Mouse (Mus musculus) heart, postnatal 25 days (tissue): ENCODE data around the gene Castor2. TPM values are rescaled to one million over a fixed set of nuclear protein-coding genes. Genes with fewer than 3 reads are reported as not detected.

Experiments
- DNase-seq: peaks from one replicate; pipeline ENCODE4 v3.0.0; 2022; ENCODE audit warnings: low spot score
- intact Hi-C: fragments of 180-260 bp; cut with DNase I; formaldehyde crosslinking; loops from one replicate; pipeline ENCODE4 v1.15.1; 2025
- total RNA-seq, 2 experiments: library from RNA; stranded (reverse); gene quantifications; 2 replicates each; pipeline ENCODE4 v1.2.3; 2021

Gene Castor2
- 10 to 100 TPM; 24.0 to 28.7 TPM for total RNA-seq

DNA sequence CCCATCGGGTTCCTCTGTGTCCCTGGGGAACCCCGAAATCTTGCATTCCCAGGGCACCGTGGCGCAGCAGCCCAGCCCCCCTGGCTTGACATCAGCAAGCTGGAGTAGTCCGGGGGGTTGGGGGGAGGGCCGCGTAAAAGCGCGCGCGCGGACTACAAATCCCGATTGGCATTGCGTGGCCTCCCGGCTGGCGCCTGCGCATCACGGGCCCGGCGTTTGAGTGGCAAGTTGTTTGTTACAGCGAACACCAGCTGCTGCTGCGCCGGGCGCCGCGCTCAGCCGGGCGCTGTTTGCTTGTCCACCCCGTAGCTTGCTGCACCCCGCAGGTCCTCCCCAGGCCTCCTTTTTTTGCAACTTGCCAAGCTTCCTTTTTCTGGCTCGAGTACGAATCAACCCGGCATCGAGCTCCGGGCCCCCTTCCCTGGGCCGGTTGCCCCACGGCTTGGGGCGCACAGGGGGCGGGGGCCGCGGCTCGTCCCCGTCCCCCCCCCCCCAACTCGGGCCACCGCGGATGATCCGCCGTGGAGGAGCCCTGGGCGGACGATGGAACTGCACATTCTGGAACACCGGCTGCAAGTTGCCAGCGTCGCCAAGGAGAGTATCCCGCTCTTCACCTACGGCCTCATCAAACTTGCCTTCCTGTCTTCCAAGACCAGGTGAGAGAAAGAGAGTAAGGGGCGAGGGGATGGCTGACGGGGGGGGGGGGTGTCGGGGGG is at the start of gene Castor2:
TSS of gene Castor2 (plus strand) at position 216 of the 716 bp plus-strand sequence.
- peak; percentile 88 for DNase-seq
- intact Hi-C loops: loop anchor here (10.0 kb wide), 1 partner anchor 215 kb away; the partner anchor contains the start of gene Gtf2i

DNA sequence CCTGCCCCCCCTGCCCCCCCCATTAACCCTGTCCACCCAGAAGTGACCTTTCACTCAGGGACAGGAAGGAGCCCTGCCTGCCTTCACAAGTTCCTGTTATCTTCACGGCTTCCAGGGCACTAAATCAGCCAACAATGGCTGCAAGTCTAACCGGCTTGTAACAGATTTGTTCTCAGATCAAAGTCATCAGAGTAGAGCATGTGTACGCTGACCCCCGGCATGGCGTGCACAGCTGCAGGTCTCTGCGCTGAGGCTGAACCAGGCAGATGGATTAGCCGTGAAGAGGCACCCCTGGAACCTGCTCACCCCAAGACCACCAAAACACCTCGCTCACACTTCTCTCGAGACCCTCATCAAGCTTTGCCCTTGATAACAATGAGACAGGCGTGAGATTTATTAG is 48.8 kb upstream of the Castor2 start:
- intact Hi-C loops: no loop called here
- DNase-seq: no peak

DNA sequence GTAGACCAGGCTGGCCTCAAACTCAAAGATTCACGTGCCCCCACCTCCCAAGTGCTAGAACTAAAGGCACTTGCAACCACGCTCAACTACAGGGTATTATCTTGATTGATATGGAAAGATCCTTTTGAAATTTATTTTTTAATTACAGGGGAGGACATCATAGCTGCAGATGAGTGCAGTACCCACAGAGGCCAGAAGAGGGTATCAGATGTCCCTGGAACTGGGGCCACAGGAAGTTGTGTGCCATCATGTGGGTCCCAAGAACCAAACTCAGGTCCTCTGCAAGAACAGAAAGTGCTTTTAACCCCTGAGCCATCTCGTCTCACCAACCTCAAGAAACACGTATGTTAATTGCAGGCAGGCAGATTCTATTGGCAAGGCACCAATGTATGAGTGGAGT is 46.9 kb upstream of the Castor2 start:
- DNase-seq: no peak
- intact Hi-C loops: no loop called here

DNA sequence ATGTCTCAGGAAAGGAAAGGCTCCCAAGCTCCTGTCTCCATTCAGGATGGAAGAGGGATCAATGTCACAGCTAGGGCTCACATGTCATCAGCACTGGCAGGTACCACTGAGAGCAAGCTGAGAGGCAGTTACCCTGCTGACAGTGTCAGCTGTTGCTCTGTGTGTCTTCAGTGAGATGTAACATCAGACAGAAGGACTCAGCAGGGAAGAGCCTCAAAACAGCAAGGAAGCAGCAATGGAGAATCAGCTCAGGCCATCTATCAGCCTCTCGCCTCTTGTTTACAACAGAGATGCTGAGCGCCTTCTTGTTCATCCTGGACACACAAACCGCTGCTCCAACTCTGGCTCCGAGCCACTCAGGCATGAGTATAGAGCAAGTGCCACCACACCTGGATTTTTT is 45.0 kb upstream of the Castor2 start:
- DNase-seq: no peak
- intact Hi-C loops: no loop called here

DNA sequence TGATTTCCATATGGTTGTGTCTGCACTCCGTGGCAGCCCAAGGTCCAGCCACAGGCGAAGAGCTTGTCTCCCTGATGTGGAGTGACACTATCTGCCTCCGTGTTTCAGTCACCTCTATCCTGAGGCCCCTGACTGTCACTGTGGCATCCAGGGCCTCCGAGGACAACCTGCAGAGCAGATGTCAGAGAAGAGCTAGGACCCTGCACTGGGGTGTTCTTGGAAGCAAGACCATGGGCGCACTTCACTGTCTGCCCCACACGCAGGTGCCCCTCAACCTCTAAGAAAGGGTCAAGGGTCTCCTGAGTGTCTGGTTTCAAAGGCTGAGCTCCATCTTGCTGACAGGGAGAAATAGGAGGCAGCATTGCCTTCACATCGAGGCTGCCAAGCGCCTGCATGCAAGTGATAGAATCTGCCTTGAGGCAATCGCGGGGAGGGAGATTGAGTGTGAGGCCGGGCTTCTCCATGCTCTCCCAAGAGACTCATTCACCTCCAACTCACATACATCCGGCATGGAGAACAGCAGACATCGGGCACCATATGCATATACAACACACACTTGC is 40.6 kb upstream of the Castor2 start:
- intact Hi-C loops: no loop called here
- DNase-seq: no peak

DNA sequence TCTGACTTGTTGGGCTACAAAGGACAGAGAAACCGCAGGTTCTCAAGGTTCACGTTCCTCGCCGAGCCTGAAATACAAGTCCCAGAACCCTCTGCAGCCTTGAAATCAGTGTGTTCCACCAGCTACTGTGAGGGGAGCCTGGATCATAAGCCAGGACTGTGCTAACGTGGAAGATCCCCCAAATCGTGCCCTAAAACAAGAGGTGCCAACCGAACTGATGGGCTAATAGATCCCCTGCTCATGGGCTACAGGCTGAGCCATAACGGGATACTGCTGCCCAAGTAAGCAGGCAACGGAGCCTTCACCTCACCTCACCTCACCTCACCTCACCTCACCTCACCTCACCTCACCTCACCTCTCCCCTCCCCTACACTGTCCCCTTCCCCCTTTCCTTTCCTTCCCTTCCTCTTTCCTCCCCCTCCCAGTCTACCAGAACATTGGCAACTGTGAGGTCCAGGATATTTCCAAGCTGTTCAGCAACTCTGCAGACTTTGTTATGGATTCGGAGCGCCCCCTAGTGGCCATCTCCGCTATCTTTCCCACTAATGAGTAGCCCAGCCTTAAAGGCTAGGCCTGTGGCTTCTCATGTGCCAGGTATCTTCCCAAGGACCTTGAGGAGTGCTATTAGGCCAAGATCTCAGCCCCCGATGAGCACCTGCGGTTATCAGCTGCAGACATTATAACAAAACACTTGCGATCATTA is 36.0 kb upstream of the Castor2 start:
- DNase-seq: peak; percentile 41
- intact Hi-C loops: loop anchor here (10.0 kb wide), 2 partner anchors 259 to 1949 kb away; no protein-coding TSS in a partner anchor

DNA sequence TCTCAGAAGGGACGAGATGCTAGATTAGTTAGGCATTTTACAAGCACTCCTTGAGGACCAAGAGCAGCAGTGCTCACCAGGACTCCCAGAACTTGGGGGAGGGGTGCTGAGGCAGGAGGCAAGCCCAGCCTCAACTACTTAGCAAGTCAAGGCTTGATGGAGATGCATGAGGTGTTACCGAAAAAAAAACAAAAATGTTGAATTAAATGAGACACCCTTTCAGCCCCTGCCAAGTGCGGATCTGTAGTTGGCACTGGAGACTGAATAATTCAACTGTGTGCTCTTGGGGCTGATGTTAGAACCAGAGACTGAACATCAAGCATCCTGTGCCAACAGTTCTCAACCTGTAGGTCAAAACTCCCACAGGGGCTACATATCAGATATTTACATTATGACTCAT is 33.2 kb upstream of the Castor2 start:
- intact Hi-C loops: loop anchor here (10.0 kb wide), 2 partner anchors 261 to 1951 kb away; no protein-coding TSS in a partner anchor
- DNase-seq: no peak

DNA sequence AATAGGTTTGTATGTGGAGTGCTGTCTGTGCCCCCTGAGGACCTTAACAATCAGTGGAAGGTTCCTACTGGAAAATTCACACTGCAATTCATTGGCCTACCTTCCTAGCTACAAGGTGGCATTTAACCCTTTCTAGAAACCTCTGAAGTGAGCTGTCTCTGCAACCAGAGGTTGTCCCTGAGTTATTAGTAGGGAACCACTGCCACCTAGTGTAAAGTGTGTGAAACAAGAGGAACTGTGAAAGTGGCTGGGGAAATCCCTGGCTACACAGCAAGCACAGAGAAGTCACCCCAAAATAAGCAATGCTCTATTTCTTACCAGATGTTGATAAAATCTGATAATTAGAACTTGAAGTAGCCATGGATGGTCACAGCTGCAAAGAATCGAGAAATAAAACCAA is 31.6 kb upstream of the Castor2 start:
- DNase-seq: no peak
- intact Hi-C loops: loop anchor here (10.0 kb wide), 2 partner anchors 263 to 1953 kb away; no protein-coding TSS in a partner anchor

DNA sequence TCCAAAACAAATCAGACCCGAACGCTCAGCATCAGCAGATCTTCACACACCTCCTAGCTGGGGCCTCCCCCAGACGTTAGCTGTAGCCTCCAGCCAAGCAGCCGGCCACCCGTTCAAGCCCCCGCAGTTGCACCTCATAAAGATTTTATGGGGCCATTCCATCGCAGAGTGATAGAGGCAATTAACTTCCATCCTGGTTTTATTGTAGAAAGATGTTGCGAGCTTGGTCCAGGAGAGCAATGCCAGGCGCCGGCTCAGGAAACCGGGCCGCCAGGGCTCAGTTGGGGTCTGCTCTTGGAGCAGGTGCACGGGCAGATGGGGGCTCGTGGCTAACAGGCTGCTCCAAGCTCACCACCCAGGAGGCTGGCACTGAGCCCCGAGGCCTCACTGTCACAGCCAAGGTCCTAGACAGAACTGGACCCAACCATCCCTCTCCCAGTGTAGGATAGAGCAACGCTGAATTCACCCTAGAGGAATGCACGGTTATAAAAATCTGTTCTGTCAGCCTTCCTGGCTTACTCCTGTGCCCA is 25.9 kb upstream of the Castor2 start:
- intact Hi-C loops: no loop called here
- DNase-seq: no peak

DNA sequence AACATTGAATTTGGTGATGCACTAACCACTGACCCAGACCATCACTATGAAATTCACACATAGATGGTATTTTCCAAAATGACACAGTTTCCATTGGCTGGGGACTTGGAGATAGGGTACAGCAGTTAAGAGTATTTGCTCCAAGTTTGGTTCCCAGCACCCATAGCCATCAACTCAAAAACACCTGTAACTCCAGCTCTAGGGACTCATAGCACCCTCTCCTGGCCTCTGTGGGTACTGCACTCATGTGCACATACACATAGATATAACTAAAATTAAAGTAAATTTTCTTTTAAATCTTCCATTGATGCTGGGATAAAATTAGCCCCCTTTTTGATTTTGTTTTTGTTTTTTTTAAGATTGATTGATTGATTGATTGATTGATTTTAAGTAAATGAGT is 25.1 kb upstream of the Castor2 start:
- no peak for DNase-seq
- intact Hi-C loops: no loop called here

DNA sequence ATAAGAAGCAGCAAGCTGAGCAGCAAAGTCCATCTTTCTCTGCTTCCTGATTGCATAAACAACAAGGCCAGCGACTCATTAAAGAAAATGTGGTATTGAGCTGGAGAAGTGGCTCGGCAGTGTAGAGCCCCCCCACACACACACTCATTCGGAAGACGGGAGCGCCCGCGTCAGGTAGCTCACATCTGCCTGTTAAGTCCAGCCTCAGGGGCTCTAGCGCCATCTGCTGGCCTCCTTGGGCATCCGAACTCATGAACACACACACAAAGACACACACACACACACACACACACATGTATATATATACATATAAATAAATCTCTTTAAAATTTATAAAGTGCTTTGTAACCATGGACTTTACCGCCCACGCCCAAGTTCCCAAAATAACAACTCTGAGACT is 23.3 kb upstream of the Castor2 start:
- no peak for DNase-seq
- intact Hi-C loops: no loop called here

DNA sequence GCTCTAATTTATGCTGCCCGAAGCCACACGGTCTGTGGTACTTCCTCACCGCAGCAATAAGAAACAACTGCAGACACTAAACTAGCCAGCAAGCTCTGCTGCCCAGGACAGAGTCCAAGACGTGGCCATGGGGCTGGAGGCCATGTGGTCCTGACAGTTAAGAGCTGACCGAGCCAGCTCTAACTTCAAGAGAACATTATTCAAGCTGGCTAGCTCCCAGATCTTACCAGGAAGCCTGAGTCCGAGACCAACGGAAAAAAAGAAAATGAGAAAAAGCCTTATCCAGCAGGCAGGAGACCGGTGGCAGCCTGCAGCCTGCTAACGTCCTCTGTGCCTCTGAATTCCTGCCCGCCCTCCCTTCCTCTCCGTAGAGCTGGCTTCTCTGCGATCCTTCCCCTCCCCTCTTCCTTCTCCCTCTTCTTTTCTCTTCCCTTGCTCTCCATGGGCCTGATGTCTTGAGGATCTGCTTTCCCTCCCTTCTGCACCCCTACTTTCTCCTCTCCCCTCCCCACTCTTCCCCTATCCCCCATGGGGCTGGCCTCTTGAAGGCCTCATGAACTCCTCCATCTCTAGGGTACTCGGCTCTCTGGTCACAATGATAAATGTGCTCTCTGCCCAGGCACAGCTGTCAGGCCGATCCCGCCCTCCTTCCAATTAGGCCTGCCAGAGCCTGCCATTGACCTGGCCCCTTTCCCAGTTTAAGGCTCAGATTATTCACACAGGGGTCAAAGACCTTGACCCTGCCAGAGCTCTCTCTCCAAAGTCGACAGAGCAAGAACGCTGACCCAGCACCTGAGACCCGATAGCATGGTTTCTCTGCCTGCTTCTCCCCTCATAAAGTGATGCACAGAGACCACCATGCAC is 18.6 kb upstream of the Castor2 start:
- intact Hi-C loops: no loop called here
- DNase-seq: no peak

DNA sequence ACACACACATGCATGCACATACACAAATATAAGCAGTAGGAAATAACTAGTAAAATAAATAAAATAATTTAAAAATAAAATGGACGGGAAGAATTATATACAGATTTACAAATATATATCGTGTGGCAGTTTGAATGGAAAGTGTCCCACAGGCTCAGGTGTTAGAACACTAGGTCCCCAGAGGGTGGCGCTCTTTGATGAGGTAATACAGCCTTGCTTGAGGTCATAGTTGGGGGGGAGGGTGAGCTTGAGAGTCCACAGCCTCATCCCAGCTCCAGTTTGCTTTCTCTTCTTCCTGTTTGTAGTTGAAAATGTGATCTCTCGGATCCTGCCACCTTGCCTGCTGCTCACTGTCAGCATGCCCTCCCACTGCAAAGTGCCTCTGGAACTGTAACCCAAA is 14.3 kb upstream of the Castor2 start:
- intact Hi-C loops: no loop called here
- no peak for DNase-seq

DNA sequence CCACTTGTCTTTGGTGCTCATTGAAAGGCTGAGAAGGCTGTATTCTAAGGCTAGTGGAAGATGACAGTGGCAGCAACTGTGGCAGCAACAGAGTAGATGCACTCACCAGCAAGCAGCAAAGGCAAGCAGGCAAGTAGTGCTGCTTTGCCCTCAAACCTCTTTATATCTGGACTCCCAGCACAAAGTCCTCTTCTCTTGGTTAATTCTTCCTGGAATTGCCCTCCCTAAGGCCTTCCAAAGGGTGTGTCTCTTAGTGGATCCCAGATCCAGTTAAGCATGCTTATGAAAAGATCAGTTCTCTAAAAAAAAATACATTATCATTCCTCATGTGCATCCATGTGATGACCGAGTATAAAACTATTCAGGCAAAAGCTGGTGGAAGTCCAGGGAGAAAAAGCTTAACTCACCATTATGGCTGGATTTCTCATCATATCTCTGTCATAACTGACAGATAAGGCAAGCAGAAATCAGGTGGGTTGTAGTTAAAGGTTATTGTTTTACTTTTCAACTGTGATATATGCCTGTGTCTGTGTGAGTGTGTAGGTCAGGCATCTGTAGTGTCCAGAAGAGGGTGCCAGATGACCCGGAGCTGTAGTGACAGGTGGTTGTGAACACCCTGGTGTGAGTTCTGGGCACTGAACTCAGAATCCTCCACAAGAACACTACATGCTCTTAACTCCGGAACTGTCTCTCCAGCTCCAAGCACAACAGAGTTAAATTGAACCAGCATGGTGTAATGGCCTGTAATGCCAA is 13.4 kb upstream of the Castor2 start:
- no peak for DNase-seq
- intact Hi-C loops: no loop called here

DNA sequence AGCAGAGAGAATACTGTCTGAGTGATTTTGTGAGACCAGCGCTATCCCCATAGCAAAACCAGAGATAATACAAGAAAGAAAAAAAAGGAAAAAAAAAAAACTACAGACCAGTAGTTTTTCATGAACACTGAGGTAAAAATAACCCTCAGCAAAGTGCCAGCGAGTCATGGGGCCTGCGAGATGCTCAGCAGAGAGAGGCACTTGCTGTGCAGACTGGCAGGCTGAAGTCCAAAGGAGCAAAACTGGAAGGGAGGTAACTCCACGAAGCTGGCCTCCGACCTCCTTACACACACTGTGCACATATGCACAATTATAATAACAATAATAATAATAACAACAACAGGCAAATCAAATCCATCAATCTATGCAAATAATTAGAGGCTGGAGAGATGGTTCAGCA is 12.3 kb upstream of the Castor2 start:
- intact Hi-C loops: no loop called here
- DNase-seq: no peak

DNA sequence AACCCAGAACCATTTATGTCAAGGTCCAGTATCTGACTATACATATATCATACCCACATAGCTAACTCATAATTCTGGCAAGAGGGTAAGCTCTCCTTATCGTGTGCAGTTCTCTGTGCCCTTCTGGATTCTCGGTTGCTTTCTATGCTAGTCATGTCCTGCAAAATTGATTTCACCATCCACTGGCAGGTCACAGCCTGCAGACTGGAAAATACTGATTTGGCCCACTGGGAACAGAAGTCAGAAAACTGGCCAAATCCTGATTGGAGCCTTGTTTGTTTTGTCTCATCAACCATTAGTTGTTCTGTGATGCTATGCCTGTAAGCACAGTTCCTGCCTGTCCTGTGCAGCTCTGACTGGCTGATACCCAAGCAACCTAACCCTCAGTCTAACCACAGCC is 3.7 kb upstream of the Castor2 start:
- DNase-seq: no peak

DNA sequence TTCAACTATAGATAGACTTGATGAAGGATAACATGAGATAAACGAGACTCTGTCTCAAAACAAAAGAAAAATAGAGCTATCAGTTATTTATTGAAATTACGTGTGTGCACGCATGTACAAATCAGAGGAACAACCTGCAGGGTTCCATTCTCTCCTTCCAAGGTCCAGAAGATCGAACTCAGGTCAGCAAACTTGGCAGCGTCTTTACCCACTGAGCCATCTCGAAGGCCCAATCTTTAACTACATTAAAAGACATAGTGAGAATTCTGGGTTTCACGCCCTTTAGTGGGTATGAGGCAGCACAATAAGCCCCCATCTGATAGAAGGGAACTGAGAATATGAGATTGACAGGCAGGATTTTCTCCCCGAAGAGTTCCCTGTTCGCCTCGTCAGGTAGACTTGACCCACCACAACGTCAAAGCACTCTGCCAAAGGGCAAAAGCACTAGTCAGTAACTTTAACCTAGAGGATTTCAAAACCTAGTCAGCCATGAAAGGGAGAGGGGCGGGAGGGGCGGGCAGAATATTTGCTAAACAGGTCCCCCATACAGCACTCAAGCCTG is 1.1 kb upstream of the Castor2 start:
- intact Hi-C loops: loop anchor here (10.0 kb wide), 1 partner anchor 216 kb away; the partner anchor contains the start of gene Gtf2i
- no peak for DNase-seq

More for the DNA sequence above, 3.7 kb upstream of the Castor2 start:
- intact Hi-C loops: loop anchor here (10.0 kb wide), 1 partner anchor 219 kb away; the partner anchor contains the start of gene Gtf2i

DNA sequence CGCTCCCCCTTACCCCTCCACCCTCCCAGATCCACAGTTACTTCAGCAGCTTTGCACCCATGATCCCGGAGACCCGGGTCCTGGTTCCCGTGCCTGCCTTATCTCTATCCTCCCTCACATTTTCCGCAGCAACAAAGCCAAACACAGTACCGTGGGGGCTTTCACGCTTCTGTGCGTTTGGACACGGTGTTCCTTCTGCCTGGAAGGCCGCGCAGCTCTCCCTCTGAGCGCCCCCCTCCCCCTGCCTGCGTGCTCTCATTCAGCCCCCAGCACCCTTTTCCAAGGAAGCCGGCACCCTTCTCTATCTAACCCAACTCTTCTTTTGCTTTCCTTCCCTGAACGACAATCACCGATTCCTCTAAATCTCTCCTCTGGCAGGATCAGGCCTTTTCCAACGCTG is 535 bp upstream of the Castor2 start:
- no peak for DNase-seq
- intact Hi-C loops: loop anchor here (10.0 kb wide), 1 partner anchor 216 kb away; the partner anchor contains the start of gene Gtf2i
